Mouse (Mus musculus) ES-E14 (cell line): ENCODE measurements around the gene Gpr83. TPM values are rescaled to one million over a fixed set of nuclear protein-coding genes. Genes with fewer than 3 reads are reported as not detected.

Source experiments
- DNase-seq: peaks from one replicate; pipeline ENCODE4 v3.0.0-alpha.2; 2013; ENCODE audit warnings: low read depth, low spot score
- H3K27ac ChIP-seq: 2 replicates; pipeline ENCODE4 v1.5.1; 2012; ENCODE audit warnings: low read depth, mild to moderate bottlenecking, low read length, moderate library complexity, mixed read lengths; ENCODE audit not compliant: poor library complexity, insufficient read depth, severe bottlenecking
- H3K36me3 ChIP-seq: 2 replicates; pipeline ENCODE4 v1.6.1; 2012; ENCODE audit warnings: mild to moderate bottlenecking, low read length, moderate library complexity, mixed read lengths; ENCODE audit not compliant: control insufficient read depth, poor library complexity, insufficient read depth, severe bottlenecking
- H3K4me1 ChIP-seq, 2 experiments: fragments of 150-350 bp in 1 of 2; sonication (generic) in 1 of 2; 2 replicates each; pipeline ENCODE4 v1.6.1; 2012; ENCODE audit warnings: low read length in 2 of 2, mild to moderate bottlenecking in 1 of 2, mixed read lengths in 1 of 2; ENCODE audit not compliant: control insufficient read depth in 2 of 2, insufficient read depth in 2 of 2, poor library complexity in 1 of 2
- H3K4me3 ChIP-seq, 2 experiments: fragments of 150-350 bp in 1 of 2; sonication (generic) in 1 of 2; 2 replicates each; pipeline ENCODE4 v1.5.1; 2012; ENCODE audit warnings: low read length in 2 of 2, low read depth in 1 of 2, mild to moderate bottlenecking in 1 of 2, mixed read lengths in 1 of 2; ENCODE audit not compliant: insufficient read depth in 1 of 2, poor library complexity in 1 of 2, severe bottlenecking in 1 of 2
- H3K9ac ChIP-seq: 2 replicates; pipeline ENCODE4 v1.6.1; 2012; ENCODE audit warnings: low read depth, mild to moderate bottlenecking, low read length, mixed read lengths; ENCODE audit not compliant: poor library complexity, insufficient read depth, severe bottlenecking
- H3K9me3 ChIP-seq: fragments of 150-350 bp; sonication (generic); 2 replicates; pipeline ENCODE4 v1.6.1; 2012; ENCODE audit warnings: low read depth, mild to moderate bottlenecking, low read length; ENCODE audit not compliant: control insufficient read depth, insufficient read depth
- CHD2 ChIP-seq: IDR thresholded peaks from 2 replicates; pipeline ENCODE4 v1.6.1; 2014; ENCODE audit warnings: mild to moderate bottlenecking, low read depth, low read length, inconsistent platforms
- HCFC1 ChIP-seq: IDR thresholded peaks from 2 replicates; pipeline ENCODE4 v1.6.1; 2012; ENCODE audit warnings: low read length, inconsistent platforms, borderline replicate concordance; ENCODE audit not compliant: insufficient read depth
- MAFK ChIP-seq: IDR thresholded peaks from 2 replicates; pipeline ENCODE4 v1.6.1; 2014; ENCODE audit warnings: mild to moderate bottlenecking, low read depth, low read length, inconsistent platforms; ENCODE audit not compliant: insufficient read depth
- ZC3H11A ChIP-seq: IDR thresholded peaks from 2 replicates; pipeline ENCODE4 v1.6.1; 2012; ENCODE audit warnings: low read depth, mild to moderate bottlenecking, inconsistent platforms, low read length, borderline replicate concordance
- ZNF384 ChIP-seq: IDR thresholded peaks from 2 replicates; pipeline ENCODE4 v1.6.1; 2012; ENCODE audit warnings: low read depth, low read length, inconsistent platforms
- in situ Hi-C, 2 experiments: fragments of 600-800 bp; cut with MboI; formaldehyde crosslinking; loops; one replicate each; pipeline ENCODE4 v1.15.1; 2025; ENCODE audit warnings: low sequenced_read_pairs in 2 of 2, inconsistent platforms in 1 of 2; ENCODE audit not compliant: unreplicated experiment in 2 of 2
- total RNA-seq: library from RNA; depleted of rRNA; stranded (reverse); fragments of 300-350 nt; gene quantifications from 2 replicates; pipeline ENCODE4 v1.2.3, GENCODE M21; 2012

Gene Gpr83
- total RNA-seq, 1 experiment, result 0.49 TPM

- in situ Hi-C loops, result no loop called here
- no peak overlapping the region for H3K9ac ChIP-seq
- H3K27ac ChIP-seq, result no peak overlapping the region
- H3K4me3 ChIP-seq, result no peak overlapping the region
- DNase-seq, result no peak
- no peaks in the 10 kb centered on the region for H3K9me3 ChIP-seq
- H3K4me1 ChIP-seq, result peaks cover 0 to 15% of the 10 kb centered on the region in 2 experiments; a peak in 2 of 4 replicates
- no peak for TF ChIP-seq MAFK
- TF ChIP-seq HCFC1, result no peak
- no peaks in the 10 kb centered on the region for H3K36me3 ChIP-seq
These were observed 42.4 kb downstream of the Gpr83 start for GRCm38 (mm10) chr9:14902416-14902815.

GRCm38 (mm10) chr9:14903006-14903405, 43.0 kb downstream of the Gpr83 start:
- no peak for TF ChIP-seq MAFK
- TF ChIP-seq ZC3H11A, result no peak
- no peak for TF ChIP-seq CHD2
- TF ChIP-seq ZNF384, result no peak
- no peak for TF ChIP-seq HCFC1
- Histone ChIP-seq H3K4me1 (peaks cover 0 to 15% of the 10 kb centered on the region in 2 experiments; a peak in 2 of 4 replicates), H3K27ac (no peak overlapping the region), H3K36me3 (no peaks in the 10 kb centered on the region), H3K9ac (no peak overlapping the region), H3K9me3 (no peaks in the 10 kb centered on the region), H3K4me3 (no peak overlapping the region)
- in situ Hi-C loops, result no loop called here
- DNase-seq, result no peak

GRCm38 (mm10) chr9:14903581-14904378, 43.8 kb downstream of the Gpr83 start, which contains the start of gene Izumo1r:
Izumo1r (minus strand) TSS chr9:14903949.
- TF ChIP-seq CHD2 (no peak), ZC3H11A (no peak), MAFK (no peak), ZNF384 (no peak), HCFC1 (no peak)
- in situ Hi-C loops, result no loop called here
- no peak within 1 kb of the TSS for H3K27ac ChIP-seq

GRCm38 (mm10) chr9:14904741-14905475, 44.9 kb downstream of the Gpr83 start:
- Histone ChIP-seq H3K27ac (no peak overlapping the region), H3K4me3 (no peak overlapping the region), H3K9ac (no peak overlapping the region), H3K36me3 (no peaks in the 10 kb centered on the region), H3K9me3 (no peaks in the 10 kb centered on the region), H3K4me1 (peaks cover 0 to 15% of the 10 kb centered on the region in 2 experiments; a peak in 2 of 4 replicates)
- in situ Hi-C loops, result no loop called here
- TF ChIP-seq ZNF384, result no peak
- DNase-seq, result no peak

More at GRCm38 (mm10) chr9:14903581-14904378, 43.8 kb downstream of the Gpr83 start, which contains the start of gene Izumo1r:
- Histone ChIP-seq H3K9ac (no peak within 1 kb of the TSS), H3K4me3 (no peak within 1 kb of the TSS), H3K4me1 (peaks cover 0 to 15% of the 10 kb centered on the region in 2 experiments; a peak in 2 of 4 replicates), H3K9me3 (no peaks in the 10 kb centered on the region), H3K36me3 (no peaks in the 10 kb centered on the region)
- DNase-seq, result no peak
